Mouse (Mus musculus) fat pad, adult 2 months (tissue): Measurements from ENCODE around the gene Upf1.

Experiments used
- DNase-seq: peaks from one replicate; pipeline ENCODE4 v3.0.0-alpha.2; 2011; ENCODE audit warnings: low read depth, low spot score; ENCODE audit errors: extremely low read depth

Upf1 gene

DNA sequence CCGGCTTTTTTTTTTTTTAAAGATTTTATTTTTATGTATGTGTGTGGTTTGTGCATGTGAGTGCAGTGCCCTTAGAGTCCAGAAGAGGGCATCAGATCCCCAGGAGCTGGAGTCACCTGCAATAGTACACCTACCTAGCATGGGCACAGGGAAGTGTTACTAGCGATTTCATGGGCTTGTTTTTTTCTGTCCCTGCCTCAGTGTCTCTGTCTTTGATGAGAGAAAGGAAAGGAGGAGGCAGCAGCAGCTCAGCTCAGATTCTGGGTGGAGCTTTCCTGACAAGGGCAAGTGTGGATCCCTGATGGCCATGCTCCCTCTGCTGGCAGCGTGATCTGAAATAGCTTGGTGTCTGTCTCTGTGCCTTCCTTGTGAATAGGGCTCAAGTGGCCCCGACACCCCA lies 7.7 kb upstream of the Upf1 start:
- no peak for DNase-seq

DNA sequence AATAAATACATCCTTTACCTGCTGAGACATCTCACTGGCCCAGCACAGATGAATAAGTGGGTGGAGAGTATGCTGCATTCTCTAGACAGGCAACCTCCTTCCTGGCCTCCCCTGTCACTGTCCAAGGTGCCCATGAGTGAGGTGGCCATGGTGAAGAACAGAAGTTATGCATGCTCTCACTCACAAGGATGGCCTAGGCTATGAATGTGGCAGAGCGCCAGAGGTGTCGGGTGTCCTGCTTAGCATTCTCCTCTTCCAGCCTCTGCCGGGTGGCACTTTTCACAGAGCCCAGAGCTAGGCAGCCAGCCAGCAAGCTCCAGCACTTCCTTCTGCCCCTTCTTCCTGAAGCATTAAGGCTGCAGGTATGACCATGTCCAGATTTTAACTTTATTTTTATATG lies 6.3 kb upstream of the Upf1 start:
- DNase-seq = no peak

DNA sequence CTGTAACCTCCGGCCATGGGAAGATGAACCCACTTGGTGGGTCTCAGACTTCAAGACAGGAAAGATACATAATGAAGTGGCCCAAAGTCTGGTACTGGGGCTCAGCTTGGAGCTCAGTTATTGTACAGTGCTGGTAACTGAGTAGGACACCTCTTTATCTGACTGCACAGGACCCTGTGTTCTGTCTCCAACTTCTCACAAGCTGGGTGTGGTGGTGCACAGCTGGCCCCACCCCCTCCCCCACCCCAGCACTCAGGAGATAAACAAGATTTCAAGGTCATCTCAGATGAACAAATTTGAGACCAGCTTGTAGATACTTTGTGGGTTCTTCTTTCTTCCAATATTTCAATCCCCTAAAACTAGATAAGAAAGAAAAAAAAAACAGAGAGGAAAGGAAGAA lies 3.0 kb upstream of the Upf1 start:
- no peak for DNase-seq

DNA sequence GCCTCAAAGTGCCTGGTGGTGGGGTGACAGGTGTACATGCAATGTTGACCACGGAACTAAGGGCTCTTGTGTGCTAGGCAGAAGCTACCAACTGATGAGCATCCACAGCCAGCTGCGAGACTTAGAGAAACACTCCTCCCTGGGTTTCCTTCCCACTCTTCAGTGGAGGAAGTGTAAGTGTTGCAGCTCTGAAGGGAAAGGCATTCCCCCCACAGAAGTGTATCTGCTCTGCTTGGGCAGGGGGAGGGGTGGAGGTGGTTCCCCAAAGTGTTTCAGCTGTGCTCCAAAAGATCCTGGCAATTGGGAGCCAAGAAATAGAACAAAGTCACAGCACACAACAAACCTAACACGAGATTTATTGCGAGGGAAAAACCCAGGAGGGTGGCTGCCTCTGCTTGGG lies 926 bp upstream of the Upf1 start:
- no peak for DNase-seq

DNA sequence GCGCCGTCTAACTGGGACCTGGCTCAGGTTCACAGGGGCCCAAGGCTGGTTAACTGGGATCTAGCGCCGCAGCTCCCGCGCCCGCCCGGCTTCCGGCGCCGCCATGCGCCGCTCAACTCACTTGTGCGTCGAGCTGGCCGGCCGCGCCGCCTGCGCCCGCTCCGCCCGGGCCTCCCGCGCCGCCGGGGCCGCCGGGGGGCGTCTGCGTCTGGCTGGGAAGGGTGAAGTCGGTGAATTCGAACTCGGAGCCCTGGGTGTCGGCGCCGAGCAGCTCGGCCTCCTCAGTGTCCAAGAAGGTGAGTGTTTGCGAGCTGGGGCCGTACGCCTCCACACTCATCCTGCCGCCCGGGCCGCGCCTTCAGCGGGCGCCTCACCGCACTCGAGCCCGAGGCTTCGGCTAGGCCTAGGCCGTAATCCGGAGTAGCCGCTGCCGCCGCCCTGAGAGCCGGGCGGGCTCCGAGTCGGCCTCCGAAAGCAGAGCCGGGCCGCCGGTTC lies 374 bp downstream of the Upf1 start:
- DNase-seq = no peak

DNA sequence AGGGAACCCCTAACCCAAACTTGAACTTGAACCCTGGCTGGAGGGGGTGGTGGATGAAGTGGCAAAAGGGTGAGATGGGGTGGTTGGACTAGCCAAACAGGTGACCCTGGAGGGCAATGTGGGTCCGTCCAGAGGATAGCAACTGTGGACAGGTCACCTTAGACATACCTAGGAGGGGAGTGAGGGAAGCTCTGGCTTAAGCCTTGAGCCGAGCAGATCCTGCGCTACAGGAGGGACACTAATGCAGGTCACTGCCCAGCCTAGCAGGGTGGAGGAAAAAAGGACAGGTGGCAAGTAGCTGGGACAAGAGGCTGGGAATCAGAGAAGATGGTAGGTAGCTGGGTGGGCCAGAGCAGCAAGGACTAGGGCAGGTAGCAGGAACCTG lies 1.1 kb downstream of the Upf1 start:
- no peak for DNase-seq

DNA sequence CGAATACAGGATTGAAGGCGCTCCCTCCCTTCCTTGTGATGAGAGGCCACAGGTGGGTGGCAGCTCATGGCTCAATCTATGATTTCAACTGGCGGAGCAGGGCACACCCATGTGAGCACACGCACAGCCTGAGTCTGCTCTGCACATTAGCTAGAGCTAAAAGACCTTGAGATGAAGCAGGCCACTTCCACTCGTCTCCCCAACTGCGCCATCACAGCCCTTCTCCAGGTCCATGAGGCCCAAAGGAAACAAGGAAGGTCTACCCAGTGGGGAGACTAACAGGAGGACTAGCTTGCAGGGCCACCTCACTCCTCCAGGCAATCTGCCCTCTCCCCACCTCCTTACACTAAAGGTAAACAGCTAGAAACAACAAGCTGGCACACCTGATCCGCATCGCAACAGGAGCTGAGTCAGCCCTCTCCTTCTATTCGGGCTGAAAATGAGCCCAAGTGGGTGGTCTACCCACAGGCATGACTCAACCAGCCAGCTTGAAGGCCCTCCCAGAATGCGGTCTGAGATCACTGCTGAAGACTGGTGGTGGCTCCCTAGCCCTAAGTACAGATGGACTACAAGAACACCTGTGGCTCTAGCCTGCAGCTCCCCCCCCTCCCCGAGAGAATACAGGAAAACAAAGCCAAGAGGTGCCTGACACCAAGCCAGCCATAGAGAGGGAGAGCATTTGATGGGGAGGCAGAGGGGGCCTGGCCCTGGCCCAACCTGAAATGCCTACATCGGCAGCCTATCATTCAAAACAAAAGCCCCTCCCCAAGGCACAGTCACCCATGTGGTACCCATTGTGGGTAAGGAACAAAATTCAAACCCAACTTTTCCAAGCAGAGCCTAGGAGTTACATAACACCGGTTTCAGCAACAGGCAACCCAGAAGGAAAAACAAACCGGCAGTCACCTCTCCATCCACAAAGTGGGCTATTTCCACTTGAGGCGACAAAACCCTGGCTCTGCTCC lies 1.8 kb downstream of the Upf1 start:
- peak; percentile 13 for DNase-seq

DNA sequence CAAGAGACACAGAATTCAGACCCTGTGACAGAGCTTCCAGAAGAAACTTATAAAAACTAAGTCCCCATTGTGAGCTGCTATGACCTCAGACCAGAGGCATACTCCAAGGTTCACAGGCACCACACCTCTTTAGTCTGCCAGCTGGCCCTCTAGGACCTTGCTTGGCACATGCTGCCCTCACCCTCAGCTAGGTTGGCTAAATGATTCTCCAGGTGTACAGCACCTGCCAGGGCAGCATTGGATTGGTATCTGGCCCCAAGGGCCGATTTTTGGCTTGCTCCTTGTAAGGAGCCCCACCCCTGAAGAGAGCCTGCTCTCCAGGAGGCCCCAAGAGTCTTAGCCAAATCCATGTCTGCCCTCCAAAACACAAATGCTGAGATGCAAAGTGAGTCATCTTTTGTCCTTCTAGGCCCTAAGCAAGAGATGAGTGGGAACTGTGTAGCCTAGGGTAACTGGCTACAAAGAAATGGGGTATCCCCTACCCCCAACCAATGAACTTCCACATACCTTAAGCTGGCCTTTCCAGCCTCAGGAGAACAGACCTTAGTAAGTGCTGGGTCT lies 5.1 kb downstream of the Upf1 start:
- DNase-seq = peak; percentile 18

DNA sequence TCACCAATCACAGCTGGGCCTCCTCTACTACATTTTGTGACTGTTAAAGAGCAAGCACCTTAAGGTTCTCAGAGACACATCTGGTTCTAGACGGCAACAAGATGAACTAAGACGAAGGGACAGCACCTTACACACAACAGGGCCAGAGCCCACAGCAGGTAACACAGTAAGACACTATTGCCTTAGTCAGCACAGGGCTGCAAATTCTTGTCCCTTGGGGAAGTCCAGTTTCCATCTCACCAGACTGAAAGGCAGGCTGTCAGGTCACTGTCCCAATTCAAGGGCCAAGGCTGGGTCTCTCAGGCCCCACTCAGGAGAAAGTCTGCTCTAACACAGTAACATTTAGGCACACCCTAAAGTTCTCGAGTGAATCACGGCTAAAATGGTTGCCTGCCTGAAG lies 5.6 kb downstream of the Upf1 start:
- DNase-seq = no peak

DNA sequence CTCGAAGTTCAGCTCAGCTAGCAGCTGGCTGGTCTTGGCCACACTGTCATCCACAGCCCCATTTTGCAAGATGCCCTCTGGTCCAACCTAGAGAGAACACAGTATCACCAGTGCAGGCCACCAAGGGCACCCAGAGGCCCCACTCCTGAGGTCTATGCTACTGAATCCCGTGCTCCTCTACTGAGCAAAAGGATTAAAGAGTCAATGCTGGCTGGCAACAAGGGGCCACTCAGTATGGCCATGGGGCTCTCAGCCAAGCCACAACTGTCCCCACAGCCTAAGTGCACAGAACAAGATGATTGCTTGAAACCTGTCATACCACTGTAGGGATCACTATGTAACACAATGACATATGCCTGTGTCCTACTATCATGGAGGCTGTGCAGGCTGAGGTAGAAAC lies 8.8 kb downstream of the Upf1 start:
- DNase-seq = no peak

DNA sequence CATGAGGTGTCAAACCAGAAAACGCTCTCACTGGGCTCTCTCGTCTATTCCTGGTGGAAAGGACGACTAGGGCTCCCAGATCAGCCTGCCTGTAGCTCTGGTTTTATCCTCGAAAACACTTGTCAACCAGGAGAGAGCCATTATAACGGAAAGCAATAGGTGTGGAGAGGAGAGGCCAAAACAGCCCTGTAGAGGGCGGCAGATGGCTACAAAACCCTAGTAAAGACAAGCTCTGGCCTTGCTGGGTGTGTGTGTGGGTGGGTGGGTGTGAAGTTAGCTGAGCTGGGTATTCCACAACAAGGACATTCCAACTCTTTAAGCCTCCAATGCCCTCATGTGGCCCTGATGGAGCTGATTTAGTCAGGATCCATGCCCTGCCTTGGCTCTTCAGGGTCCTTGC lies 9.4 kb downstream of the Upf1 start:
- DNase-seq = no peak

DNA sequence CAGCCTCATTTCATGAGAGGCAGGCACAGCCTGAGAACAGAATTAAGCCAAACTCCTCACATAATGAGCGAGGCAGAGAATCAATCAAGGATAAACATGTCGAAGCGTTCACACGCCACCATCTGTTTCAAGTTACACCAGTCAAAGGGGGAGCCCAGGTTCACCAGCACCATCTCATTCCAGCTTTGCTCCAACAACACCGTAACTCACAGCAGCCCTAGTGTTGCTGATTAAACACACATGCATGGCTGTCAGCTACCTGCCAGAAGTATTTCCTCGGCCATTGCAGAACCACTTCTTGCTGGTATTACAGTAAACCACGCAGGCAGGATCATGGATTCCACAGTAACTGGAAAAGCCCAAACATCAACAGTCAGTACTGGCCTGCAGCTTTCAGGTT lies 10.0 kb downstream of the Upf1 start:
- no peak for DNase-seq

DNA sequence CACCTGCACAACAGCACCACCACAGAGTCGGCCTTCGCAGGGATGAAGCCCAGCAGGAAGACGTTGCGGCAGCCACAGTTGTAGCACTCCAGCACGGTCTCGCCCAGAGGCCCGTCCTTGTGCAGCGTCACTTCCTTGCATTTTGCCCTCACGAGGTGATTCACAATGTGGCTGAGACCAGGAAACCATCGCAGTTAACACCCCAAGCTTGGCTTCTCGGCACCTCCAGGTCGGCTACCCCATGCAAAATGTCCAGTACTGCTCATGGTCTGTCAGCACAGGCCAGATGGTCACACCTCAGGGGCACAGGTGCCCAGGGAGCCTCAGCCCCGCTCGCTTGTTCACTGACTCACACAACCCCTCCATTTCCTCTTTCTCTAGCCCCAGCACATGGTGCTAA lies 11.1 kb downstream of the Upf1 start:
- DNase-seq = no peak

DNA sequence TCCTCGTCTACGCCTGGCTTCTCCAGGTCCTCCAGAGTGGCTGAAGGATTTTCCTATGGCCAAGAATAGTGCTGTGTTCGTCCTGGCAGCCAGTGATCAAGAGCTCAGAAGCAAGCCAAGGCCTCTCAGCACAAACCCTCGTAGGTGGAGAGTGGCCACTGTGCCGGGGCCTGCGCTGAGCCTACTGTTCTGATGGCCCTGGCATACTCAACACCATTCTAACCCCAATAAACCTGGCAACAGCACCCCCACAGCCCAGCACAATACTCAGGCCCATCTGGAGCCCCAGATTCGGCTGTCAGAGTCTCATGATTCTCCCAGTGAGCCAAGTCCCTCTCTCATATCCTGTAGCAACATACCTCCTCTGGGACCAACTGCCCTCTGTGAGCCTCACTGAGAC lies 12.4 kb downstream of the Upf1 start:
- no peak for DNase-seq

DNA sequence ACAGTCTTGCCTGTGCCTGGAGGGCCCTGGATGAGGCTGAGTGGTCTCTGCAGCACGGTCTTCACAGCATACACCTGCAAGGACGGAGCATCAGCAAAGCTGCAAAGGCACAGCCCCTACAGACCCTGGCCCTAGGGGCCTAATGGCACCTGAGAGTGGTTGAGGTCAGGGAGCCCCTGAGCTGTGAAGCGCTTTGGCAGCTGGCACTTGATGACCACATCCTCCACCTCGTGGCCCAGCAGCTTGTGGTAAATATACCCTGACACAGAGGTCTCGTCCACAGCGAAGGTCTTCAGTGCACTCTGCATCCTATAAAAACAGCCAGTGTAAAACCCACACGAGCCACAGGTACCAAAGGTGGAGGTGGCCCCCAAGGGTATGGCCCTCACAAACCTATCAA lies 14.1 kb downstream of the Upf1 start:
- no peak for DNase-seq

DNA sequence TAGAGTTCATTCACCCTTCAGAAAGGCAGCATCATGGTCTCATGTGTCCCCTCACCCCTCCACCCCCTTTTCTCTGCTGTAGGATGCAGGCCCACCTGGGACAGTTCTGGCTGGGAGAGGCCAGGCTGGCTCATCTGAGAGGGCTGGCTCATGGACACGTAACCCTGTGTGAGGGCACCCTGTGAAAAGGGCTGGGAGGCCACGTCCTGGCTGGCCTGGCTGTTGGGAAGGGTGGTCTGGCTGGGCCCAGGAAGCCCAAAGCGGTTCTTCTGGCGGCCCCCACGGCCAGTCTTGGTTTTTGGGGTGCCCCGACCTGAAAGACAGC lies 20.2 kb downstream of the Upf1 start:
- no peak for DNase-seq

DNA sequence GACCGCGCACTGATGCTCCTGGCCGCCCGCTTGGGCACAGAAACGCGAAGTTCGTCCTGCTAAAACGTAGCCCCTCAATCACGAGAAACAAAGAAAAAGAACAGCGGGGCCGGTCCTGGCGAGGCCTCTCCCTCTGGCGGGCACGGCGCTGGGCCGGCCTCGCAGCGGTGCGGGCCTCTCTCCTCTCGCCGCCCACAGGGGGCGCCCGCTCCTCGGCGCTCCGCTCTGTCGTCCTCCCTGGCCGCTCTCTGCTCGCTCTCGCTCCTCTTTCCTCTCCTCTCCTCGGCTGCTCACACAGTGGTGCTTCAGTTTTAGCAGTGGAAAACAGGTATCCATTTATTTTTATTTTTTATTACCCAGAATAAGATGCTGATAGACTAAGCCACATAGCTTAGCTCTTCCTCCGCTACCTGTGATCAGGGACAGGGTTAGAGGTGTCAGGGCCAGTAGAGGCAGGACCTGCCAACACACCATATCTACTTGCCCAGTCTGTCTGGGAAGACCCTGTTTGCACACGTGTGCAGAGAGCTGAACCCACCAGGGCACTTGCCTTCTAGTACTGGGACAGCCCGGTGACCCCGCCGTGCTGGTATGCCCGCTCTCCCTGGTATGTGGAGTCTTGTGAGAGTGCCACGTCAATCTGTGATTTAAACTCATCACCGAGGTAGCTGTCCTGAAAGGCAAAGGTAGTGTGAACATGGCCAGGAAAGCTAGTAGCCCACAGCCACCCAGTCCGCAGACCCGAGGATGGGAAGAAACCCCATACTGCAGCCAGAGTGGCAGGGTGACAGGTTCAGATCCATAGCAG lies 20.8 kb downstream of the Upf1 start:
- DNase-seq = no peak

DNA sequence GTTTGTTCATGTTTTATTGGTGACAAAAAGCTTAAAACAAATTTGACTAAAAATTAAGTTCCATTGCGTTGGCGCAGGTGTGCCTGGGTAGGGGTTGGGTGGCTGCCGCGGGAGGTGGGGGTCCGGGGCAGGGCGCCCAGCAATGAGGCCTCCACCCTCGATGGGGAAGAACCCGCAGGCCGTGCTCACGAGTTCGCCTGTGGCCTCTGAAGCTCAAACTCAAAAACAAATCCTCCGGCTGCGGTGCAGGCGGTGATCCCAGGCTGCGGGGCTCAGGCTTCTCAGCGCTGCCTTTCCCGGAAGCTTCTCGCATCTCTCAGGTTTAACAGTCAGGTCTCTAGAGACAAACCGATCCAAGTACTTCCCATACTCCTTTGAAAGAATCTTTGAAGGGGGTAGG lies 21.6 kb downstream of the Upf1 start:
- DNase-seq = no peak

DNA sequence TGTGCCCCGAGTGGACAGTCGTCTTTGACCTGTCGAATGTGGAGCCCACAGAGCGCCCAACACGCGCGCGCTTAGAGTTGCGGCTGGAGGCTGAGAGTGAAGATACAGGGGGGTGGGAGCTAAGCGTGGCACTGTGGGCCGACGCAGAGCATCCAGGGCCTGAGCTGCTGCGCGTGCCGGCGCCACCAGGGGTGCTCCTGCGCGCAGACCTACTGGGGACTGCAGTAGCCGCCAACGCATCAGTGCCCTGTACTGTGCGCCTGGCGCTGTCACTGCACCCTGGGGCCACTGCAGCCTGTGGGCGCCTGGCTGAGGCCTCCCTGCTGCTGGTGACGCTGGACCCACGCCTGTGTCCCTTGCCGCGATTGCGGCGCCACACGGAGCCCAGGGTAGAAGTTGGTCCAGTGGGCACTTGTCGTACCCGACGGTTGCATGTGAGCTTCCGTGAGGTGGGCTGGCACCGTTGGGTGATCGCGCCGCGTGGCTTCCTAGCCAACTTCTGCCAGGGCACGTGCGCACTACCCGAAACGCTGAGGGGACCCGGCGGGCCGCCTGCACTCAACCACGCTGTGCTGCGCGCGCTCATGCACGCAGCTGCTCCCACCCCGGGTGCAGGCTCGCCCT lies 22.2 kb downstream of the Upf1 start:
- DNase-seq = no peak

DNA sequence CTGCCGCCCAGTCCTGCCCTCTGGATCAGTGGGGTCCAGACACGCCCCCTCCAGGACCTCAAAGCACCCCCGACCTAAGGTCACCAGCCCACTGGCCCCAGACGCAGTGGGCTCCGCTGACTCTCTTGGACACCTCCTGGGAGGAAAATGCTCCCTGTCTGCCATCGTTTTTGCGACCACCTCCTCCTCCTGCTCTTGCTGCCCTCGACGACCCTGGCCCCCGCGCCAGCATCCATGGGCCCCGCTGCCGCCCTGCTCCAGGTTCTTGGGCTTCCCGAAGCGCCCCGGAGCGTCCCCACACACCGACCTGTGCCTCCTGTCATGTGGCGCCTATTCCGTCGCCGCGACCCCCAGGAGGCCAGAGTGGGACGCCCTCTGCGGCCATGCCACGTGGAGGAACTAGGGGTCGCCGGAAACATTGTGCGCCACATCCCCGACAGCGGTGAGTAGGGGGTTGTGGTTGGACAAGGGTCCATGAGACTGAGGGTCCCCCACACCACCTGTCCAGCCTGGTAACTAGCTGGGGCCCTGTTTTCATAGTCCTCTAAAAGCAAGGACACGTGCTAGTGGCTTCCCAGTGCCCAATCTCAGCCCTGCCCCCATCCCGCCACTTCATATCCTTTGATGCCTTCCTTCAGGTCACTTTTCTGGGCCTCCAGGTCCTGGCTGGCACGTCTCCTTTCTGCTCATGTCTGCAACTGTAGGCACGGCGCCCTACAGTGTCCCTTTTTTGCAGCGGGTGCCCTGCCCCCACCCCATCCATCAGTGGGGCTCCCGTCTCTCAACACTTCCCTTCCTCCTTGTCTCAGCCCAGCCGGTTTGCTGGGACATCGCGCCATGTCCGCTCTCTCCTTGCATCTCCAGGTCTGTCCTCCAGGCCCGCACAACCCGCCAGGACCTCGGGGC lies 23.0 kb downstream of the Upf1 start:
- DNase-seq = no peak
